Mouse (Mus musculus) heart, embryonic 11.5 days (tissue): ENCODE data around the gene Vmn2r96. TPM values are rescaled to one million over a fixed set of nuclear protein-coding genes. Genes with fewer than 3 reads are reported as not detected.
"Not testable (repeated sequence)": the region's sequence is repeated elsewhere in the genome, so short reads cannot be mapped to it uniquely, and the experiment has no call there.

Source experiments
- ATAC-seq: fragments of 200-750 bp; cut with Nextera tagmentation; replicated peaks from 2 replicates; pipeline ENCODE4 v1.8.0; 2017; ENCODE audit warnings: moderate library complexity; ENCODE audit not compliant: insufficient number of reproducible peaks, low FRiP score, low TSS enrichment
- H3K27ac ChIP-seq: fragments of 300-500 bp; sonication (generic); 2 replicates; pipeline ENCODE4 v1.5.1; 2014; ENCODE audit warnings: mild to moderate bottlenecking, low read depth, low read length
- H3K27me3 ChIP-seq: fragments of 300-500 bp; sonication (generic); 2 replicates; pipeline ENCODE4 v1.6.1; 2014; ENCODE audit warnings: mild to moderate bottlenecking, low read length, mixed read lengths; ENCODE audit not compliant: control insufficient read depth, insufficient read depth
- H3K36me3 ChIP-seq: fragments of 300-500 bp; sonication (generic); 2 replicates; pipeline ENCODE4 v1.6.1; 2014; ENCODE audit warnings: mild to moderate bottlenecking, low read length, moderate library complexity, mixed read lengths; ENCODE audit not compliant: control insufficient read depth, insufficient read depth
- H3K4me1 ChIP-seq: fragments of 300-500 bp; sonication (generic); 2 replicates; pipeline ENCODE4 v1.6.1; 2014; ENCODE audit warnings: low read length; ENCODE audit not compliant: control insufficient read depth, insufficient read depth
- H3K4me2 ChIP-seq: fragments of 300-500 bp; sonication (generic); 2 replicates; pipeline ENCODE4 v1.6.1; 2014; ENCODE audit warnings: mild to moderate bottlenecking, moderate library complexity
- H3K4me3 ChIP-seq: fragments of 300-500 bp; sonication (generic); 2 replicates; pipeline ENCODE4 v1.5.1; 2014; ENCODE audit warnings: low read depth, low read length
- H3K9ac ChIP-seq: fragments of 300-500 bp; sonication (generic); 2 replicates; pipeline ENCODE4 v1.6.1; 2014; ENCODE audit warnings: mild to moderate bottlenecking, low read depth, low read length, moderate library complexity
- H3K9me3 ChIP-seq: fragments of 300-500 bp; sonication (generic); replicated peaks from 2 replicates; pipeline ENCODE4 v1.6.1; 2016; ENCODE audit warnings: low read length; ENCODE audit not compliant: control insufficient read depth
- WGBS: fragments of 180-500 bp; shearing (Covaris S2); extraction: QIAGEN DNeasy Blood & Tissue Kit; methylation state at CpG from one replicate; pipeline ENCODE4 v1.1.7; 2014; ENCODE audit not compliant: insufficient replicate concordance; 5-methylcytosine and 5-hydroxymethylcytosine counted together
- polyA plus RNA-seq: library from polyadenylated mRNA; unstranded; fragments of >200 nt; fragmentation: Nextera tagmentation; extraction: Ambion mirVana; gene quantifications from 2 replicates; pipeline ENCODE4 v1.2.1, GENCODE M21; 2014

The Vmn2r96 gene
- not detected in 2 replicates for polyA plus RNA-seq

DNA sequence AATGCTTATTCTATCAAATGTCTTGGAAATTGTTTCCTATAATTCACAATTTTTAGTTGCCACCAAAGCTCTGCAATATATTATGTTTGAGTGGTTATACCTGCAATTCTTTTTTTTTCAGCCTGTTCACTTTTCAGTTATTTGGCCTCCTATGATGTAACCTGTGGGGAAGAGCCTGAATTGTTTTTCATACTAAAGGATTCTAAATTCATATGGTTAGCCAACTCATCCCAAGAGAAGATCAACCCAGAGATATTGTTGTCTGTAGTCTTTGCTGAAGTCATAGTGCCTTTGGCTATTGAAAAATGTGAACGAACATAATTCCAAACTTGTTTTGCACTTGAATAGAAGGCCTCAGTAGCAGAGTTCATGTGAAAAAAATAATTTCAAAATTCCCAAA lies at the start of gene Vmn2r96:
Gene Vmn2r96 (plus strand): TSS at position 301 of the 400 bp plus-strand sequence.
- not testable (repeated sequence) for H3K36me3 ChIP-seq, H3K4me1 ChIP-seq, ATAC-seq, H3K27ac ChIP-seq, H3K27me3 ChIP-seq, H3K4me2 ChIP-seq, H3K9ac ChIP-seq, H3K9me3 ChIP-seq, H3K4me3 ChIP-seq
- WGBS = 73% methylated on average over 1 of the region's 1 CpGs

DNA sequence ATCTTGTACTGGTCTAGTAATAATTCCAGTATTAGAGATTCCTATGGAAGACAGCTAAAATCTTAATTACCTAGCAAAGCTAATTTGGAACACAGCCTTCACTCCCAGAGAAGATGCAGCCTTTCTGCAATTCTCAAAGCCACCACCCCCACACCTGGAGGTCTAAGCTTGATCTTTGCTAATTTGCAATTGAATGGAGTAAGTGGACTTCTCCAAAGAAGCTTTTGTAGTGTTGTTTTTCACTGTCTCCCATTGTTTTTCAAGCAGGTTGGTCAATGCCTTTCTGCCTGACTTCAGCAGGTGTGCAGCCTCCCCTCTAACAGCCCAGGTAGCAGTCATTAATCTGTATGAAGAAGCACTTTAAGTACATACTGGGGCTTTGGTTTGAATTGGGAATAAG lies 49.6 kb upstream of the Vmn2r96 start:
- H3K4me2 ChIP-seq = no peak overlapping the region
- H3K27ac ChIP-seq = no peak overlapping the region
- H3K27me3 ChIP-seq = no peaks in the 10 kb centered on the region
- no peak overlapping the region for H3K4me3 ChIP-seq
- H3K9me3 ChIP-seq = peaks cover 11% of the 10 kb centered on the region
- ATAC-seq = no peak
- no peaks in the 10 kb centered on the region for H3K36me3 ChIP-seq
- no peaks in the 10 kb centered on the region for H3K4me1 ChIP-seq
- H3K9ac ChIP-seq = no peak overlapping the region

DNA sequence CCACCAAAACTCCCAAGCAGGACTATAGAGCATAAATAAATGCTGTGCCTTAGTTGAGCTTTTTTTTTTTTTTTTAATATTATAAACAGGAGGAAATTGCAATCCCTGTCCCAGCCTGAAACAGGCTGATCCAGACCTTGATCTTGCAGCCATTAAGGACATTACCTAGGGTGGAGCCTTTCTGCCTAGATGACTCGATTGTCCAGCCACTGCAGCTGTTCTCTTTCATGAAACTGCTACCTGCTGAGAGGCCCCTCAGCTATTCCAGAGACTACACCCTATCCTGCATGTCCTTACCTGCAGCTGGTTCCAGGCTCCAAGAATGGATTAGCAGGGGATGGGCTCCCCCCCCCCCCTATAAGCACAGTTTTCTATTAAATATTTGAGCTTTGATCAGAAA lies 49.0 kb upstream of the Vmn2r96 start:
- WGBS = 74% methylated on average over 1 of the region's 1 CpGs
- H3K27ac ChIP-seq = no peak overlapping the region

DNA sequence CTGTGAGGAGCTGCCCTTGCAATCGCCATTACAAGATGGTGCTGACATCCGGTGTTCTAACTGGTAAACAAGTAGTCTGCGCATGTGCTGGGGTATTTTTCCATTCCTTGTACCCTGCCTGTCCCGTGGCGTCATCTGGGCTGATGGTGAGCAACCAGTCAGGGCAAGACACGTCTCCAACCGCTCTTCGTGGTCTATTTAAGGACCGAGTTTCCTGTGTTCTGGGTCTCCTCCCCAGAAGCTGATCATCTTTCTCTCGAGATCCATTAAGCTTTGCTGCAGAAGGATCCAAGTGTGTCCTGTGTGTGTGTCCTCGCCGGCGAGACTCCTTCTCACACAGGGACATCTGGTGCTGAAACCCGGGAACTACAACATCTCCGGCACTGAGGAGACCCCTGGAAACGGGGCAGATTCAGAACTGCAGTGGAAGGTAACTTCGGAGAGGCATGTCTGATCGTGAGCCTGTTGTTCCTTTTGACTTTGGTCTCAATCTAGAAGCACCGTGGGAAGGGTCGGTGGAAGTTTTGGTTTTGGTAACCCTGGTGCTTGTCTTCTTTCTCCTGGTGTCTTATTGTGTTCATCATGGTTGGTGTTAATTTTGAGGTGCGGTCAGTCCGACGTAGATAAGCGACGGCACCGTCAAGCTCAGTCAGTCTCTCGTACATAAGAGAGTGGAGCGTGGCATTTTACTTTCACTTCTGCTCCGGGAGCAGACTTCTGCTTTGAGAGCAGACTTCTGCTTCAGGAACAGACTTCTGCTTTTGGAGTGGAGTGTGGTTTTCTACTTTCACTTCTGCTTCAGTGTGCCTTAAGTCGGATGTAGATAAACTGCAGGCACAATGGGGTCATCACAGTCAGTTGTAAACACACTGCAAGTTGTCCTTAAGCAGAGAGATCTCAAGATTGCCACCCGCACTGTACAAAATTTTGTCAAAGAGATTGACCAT lies 14.5 kb upstream of the Vmn2r96 start:
- not testable (repeated sequence) for H3K4me1 ChIP-seq, H3K36me3 ChIP-seq, H3K9ac ChIP-seq, H3K4me2 ChIP-seq, H3K27ac ChIP-seq, H3K27me3 ChIP-seq, H3K4me3 ChIP-seq, ATAC-seq
- 86% methylated on average over 31 of the region's 31 CpGs for WGBS
- peaks cover 14% of the 10 kb centered on the region for H3K9me3 ChIP-seq

More for the DNA sequence above, 49.0 kb upstream of the Vmn2r96 start:
- no peaks in the 10 kb centered on the region for H3K36me3 ChIP-seq
- no peaks in the 10 kb centered on the region for H3K4me1 ChIP-seq
- no peak for ATAC-seq
- no peak overlapping the region for H3K9ac ChIP-seq
- H3K27me3 ChIP-seq = no peaks in the 10 kb centered on the region
- no peak overlapping the region for H3K4me3 ChIP-seq
- peaks cover 11% of the 10 kb centered on the region for H3K9me3 ChIP-seq
- no peak overlapping the region for H3K4me2 ChIP-seq

DNA sequence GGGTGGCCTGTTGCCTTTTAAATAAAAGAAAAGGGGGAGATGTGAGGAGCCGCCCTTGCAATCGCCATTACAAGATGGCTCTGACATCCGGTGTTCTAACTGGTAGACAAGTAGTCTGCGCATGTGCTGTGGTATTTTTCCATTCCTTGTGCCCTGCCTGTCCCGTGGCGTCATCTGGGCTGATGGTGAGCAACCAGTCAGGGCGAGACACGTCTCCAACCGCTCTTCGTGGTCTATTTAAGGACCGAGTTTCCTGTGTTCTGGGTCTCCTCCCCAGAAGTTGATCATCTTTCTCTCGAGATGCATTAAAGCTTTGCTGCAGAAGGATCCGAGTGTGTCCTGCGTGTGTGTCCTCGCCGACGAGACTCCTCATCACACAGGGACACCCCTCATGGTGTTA lies 6.8 kb upstream of the Vmn2r96 start:
- not testable (repeated sequence) for ATAC-seq, H3K4me3 ChIP-seq, H3K36me3 ChIP-seq, H3K27ac ChIP-seq, H3K4me1 ChIP-seq, H3K9me3 ChIP-seq, H3K4me2 ChIP-seq, H3K27me3 ChIP-seq, H3K9ac ChIP-seq
- 87% methylated on average over 17 of the region's 17 CpGs for WGBS

DNA sequence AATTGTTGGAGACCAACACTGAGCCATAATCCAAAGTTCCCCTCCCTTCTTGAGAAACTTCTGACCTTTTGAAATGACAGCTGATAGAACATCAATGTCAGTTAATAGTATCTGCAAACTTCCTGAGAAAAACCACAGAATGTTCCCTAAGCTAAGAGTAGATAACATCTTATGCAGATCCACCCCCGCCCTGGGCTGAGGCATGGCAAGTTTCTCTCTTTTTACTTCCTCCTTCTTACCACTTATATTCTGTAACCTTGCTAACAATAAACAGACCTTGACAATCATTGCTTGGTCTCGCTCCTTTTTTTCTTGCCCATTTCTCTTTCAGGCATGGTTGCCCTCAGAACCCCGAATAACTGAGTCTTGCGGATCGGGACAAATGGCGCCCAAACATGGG lies 42.2 kb downstream of the Vmn2r96 start:
- ATAC-seq, H3K27ac ChIP-seq, H3K9me3 ChIP-seq, H3K4me2 ChIP-seq, H3K27me3 ChIP-seq, H3K9ac ChIP-seq, H3K4me3 ChIP-seq, H3K4me1 ChIP-seq, H3K36me3 ChIP-seq: not testable (repeated sequence)
- 80% methylated on average over 6 of the region's 6 CpGs for WGBS

DNA sequence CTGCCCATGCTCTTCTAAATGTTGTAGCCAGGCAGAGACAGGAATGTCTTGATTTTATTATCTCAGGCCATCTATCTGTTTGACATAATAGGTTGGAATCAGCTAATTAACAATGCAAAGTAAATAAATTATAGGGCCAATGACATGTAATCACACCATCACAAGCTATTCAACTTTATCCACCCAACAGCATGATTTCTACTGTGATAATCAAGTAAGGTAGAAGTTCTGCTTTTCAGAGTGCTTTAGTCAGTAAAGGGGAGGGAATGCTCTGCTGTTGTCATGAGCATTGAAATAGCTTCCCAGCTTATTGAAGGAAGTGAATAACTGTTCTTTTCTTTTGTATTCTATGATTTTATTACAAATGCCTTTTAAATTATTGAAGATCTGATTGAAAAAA lies 53.6 kb downstream of the Vmn2r96 start:
- Histone ChIP-seq H3K27ac (no peak overlapping the region), H3K4me2 (no peak overlapping the region), H3K27me3 (no peaks in the 10 kb centered on the region), H3K9ac (no peak overlapping the region), H3K4me3 (no peak overlapping the region), H3K36me3 (no peaks in the 10 kb centered on the region), H3K9me3 (peaks cover 4% of the 10 kb centered on the region; the same call in 1 of the 2 replicates), H3K4me1 (no peaks in the 10 kb centered on the region)
- ATAC-seq = no peak
